Mouse (Mus musculus): ENCODE data around the gene Tmem106c.

DNA sequence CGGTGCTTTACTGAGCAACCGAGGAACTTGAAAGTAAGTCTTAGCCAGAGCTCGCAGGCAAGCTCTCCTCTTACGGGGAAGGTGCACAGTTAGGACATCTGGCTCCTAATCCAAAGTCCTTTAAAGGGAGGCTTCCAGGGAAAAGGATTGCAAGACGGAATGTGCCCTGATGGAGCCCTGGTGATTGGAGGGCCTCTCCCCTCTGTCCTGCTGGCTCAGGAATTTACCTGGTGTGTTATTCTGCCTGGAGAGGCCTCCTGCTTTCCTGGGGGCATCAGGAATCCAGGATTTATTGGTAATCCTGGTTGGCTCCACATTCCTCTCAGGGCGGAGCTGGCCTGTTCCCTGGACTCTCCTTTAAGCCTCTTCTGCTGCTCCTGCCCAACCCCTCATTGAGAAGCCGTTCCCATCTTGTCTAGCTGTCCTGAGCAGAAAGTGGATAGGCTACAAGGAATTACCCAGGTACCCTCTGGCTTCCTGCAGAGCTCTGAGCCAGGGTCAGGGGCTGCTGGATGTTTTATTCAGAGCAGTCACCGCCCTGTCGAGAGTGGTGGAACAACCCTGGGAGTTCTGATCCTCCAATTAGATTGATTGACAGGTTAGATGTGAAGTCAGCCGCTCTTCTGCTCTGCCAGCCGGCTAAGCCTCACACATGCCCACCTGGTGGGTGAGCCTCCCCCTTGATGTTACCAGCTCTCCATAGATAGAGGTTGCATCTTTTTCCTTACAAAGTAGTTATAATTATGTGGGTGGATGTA, 9.4 kb downstream of the Tmem106c start:
- TF ChIP-seq CTCF (IDR thresholded peaks at IDR 0.05; ENCODE audit: low read depth) (no peak), EP300 (optimal IDR thresholded peaks at IDR 0.05) (no peak)
